Mouse (Mus musculus) embryonic facial prominence, embryonic 13.5 days (tissue): Measurements from ENCODE around the gene Gm21985. TPM values are rescaled to one million over a fixed set of nuclear protein-coding genes. Genes with fewer than 3 reads are reported as not detected.

Source experiments
- ATAC-seq: fragments of 200-750 bp; cut with Nextera tagmentation; 2 replicates; pipeline ENCODE4 v1.8.0; 2017; ENCODE audit warnings: low read depth; ENCODE audit not compliant: insufficient number of reproducible peaks, insufficient read depth, low FRiP score, low TSS enrichment
- H3K27ac ChIP-seq: fragments of 300-500 bp; sonication (generic); 2 replicates; pipeline ENCODE4 v1.5.1; 2015; ENCODE audit warnings: moderate library complexity, mild to moderate bottlenecking, inconsistent platforms
- H3K27me3 ChIP-seq: fragments of 300-500 bp; sonication (generic); 2 replicates; pipeline ENCODE4 v1.6.1; 2015; ENCODE audit warnings: mild to moderate bottlenecking, inconsistent platforms
- H3K36me3 ChIP-seq: fragments of 300-500 bp; sonication (generic); 2 replicates; pipeline ENCODE4 v1.6.1; 2015; ENCODE audit warnings: mild to moderate bottlenecking, inconsistent platforms
- H3K4me1 ChIP-seq: fragments of 300-500 bp; sonication (generic); 2 replicates; pipeline ENCODE4 v1.6.1; 2015; ENCODE audit warnings: inconsistent platforms
- H3K4me2 ChIP-seq: fragments of 300-500 bp; sonication (generic); 2 replicates; pipeline ENCODE4 v1.6.1; 2015; ENCODE audit warnings: moderate library complexity, mild to moderate bottlenecking, inconsistent platforms
- H3K4me3 ChIP-seq: fragments of 300-500 bp; sonication (generic); 2 replicates; pipeline ENCODE4 v1.5.1; 2015; ENCODE audit warnings: mild to moderate bottlenecking, inconsistent platforms
- H3K9ac ChIP-seq: fragments of 300-500 bp; sonication (generic); 2 replicates; pipeline ENCODE4 v1.6.1; 2015; ENCODE audit warnings: mild to moderate bottlenecking, inconsistent platforms
- H3K9me3 ChIP-seq: fragments of 300-500 bp; sonication (generic); 2 replicates; pipeline ENCODE4 v1.6.1; 2016; ENCODE audit warnings: inconsistent platforms
- WGBS: fragments of 180-500 bp; shearing (Covaris S2); methylation state at CpG from one replicate; pipeline ENCODE4 v1.1.7; 2015; ENCODE audit warnings: mixed read lengths; 5-methylcytosine and 5-hydroxymethylcytosine counted together
- polyA plus RNA-seq: library from polyadenylated mRNA; unstranded; fragments of >200 nt; fragmentation: Nextera tagmentation; extraction: Ambion mirVana; gene quantifications from 2 replicates; pipeline ENCODE4 v1.2.1, GENCODE M21; 2015

Gene Gm21985
- polyA plus RNA-seq, 1 experiment from 2014 or later = not detected

- H3K27ac ChIP-seq = no peak overlapping the region
- no peaks in the 10 kb centered on the region for H3K27me3 ChIP-seq
- 69% methylated on average over 5 of the region's 5 CpGs for WGBS
- H3K36me3 ChIP-seq = peaks cover 12% of the 10 kb centered on the region
- no peaks in the 10 kb centered on the region for H3K9me3 ChIP-seq
- no peak overlapping the region for H3K4me3 ChIP-seq
- no peak overlapping the region for H3K4me2 ChIP-seq
- H3K4me1 ChIP-seq = peaks cover 12% of the 10 kb centered on the region; the same call in 1 of the 2 replicates
- no peak for ATAC-seq
- no peak overlapping the region for H3K9ac ChIP-seq
Observed at GRCm38 (mm10) chr2:112245307-112245706, 20.8 kb upstream of the Gm21985 start.

DNA sequence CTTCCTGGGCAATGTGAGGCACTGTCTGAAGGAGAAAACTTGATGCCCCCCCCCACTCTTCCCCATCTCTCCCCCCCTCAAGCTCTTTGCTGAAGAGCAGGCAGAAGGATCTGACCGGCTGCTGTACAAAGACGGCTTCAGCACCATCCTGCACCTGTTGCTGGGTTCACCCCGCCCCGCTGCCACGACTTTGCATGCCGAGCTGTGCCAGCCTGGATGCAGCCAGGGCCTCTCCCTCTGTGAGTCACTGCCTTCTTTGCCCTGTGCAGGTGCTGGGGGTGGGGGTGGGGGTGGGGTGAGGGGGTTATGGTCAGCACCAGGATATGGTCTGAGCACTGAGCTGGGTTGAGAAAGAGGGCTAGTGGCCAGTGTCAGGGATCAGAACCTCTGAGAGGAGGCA lies 19.9 kb upstream of the Gm21985 start:
- H3K9ac ChIP-seq = no peak overlapping the region
- no peak overlapping the region for H3K27ac ChIP-seq
- 90% methylated on average over 6 of the region's 6 CpGs for WGBS
- H3K4me1 ChIP-seq = 0 out of 2 replicates have a peak, but pooled peaks cover 3% of the 10 kb centered on the region
- H3K4me3 ChIP-seq = no peak overlapping the region
- no peak for ATAC-seq
- peaks cover 12% of the 10 kb centered on the region for H3K36me3 ChIP-seq
- H3K27me3 ChIP-seq = no peaks in the 10 kb centered on the region
- no peaks in the 10 kb centered on the region for H3K9me3 ChIP-seq
- H3K4me2 ChIP-seq = no peak overlapping the region

DNA sequence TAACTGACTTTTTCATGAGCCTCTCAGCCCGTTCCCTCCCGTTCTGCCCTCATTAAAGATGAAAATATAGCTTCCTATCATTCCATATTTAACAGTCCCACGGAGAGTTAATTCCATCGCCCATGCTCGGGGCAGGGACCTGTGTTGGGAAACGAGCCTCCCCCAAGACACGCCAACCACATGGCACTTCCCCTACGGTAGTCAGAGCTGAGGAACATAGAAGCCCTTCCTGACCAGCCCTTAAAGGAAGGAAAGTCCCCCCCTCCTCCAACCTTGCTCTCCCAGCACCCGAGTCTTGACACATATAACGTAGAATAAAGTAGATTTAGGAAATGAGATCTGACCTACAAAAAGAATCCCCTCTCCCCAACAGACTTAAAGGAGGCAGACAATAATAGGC lies 18.8 kb upstream of the Gm21985 start:
- Histone ChIP-seq H3K9ac (no peak overlapping the region), H3K9me3 (no peaks in the 10 kb centered on the region), H3K36me3 (peaks cover 12% of the 10 kb centered on the region), H3K4me1 (0 out of 2 replicates have a peak, but pooled peaks cover 1% of the 10 kb centered on the region), H3K4me2 (no peak overlapping the region), H3K4me3 (no peak overlapping the region), H3K27me3 (no peaks in the 10 kb centered on the region), H3K27ac (no peak overlapping the region)
- 87% methylated on average over 10 of the region's 10 CpGs for WGBS
- no peak for ATAC-seq

DNA sequence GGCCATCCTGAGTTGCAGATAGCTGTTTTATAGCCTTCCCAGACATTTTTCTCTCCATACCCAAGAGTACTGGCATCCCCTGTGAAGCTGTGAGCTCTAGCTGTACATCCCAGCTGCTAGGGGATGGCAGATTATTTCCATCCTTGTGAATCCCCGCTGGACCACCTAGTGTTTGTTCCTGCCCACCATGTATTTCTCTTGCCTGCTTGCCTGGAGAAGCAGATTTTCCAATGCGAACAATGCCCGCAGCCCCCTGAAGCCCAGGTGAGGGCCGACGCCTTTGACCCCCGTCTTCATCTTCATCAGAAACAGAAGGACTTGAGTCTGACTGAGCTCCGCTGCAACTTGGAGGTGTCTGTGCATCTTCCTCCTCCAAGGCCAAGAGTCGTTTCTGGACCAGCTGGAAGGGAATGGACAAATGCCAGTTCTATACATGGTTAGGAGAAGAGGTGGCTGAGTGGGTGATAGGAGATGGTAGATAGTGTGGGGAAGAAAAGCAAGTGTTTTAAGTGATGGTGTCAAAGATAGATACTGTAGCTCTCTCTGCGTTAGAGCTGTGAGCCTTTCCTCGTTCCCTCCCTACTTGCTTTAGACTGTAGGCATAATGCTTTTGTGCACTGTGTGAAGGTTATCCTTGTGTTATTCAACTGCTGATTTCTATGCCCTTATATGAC lies 16.2 kb upstream of the Gm21985 start:
- WGBS = 90% methylated on average over 10 of the region's 10 CpGs
- H3K9ac ChIP-seq = no peak overlapping the region
- no peak for ATAC-seq

DNA sequence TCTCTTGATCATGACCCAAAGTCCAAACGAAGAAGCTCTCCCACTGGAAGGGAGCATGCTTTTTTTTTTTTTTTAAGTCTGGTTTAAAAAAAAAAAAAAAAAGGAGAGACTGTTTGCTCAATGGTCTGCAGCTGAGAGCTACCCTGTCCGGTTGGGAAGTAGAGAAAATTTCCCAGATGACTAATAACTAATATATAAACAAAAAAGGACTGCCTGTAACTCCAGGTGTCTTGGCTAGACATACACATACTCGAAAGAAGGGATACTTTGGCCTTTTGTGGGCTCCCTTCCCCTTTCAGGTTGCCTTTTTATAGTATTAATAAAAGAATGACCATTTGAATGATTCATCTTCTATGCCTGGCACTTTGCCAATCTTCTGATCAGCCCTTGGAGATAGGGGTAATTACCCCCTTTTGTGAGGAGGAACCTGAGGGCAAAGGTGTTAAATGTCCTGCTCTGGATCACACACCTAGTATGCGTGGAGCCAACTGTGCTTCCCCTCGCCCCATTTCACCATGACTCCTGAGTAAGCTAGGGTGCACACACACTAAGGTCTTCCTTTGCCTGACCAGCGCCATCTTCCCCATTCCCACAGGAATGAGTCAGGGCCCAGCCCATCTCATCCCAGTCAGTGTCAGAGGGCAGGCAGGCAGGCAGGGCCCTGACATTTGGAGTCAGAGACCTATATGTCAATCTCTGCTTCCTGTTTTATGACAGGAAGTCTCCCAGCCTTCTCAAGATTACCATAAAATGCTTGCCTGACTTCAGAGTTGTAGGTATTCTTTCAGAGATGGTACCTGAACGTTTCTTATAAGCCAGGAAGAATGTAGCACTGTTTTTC lies 11.2 kb upstream of the Gm21985 start:
- no peak for ATAC-seq
- no peaks in the 10 kb centered on the region for H3K4me1 ChIP-seq
- H3K36me3 ChIP-seq = no peaks in the 10 kb centered on the region
- H3K4me2 ChIP-seq = no peak overlapping the region
- WGBS = 73% methylated on average over 7 of the region's 7 CpGs
- no peaks in the 10 kb centered on the region for H3K27me3 ChIP-seq
- H3K9ac ChIP-seq = no peak overlapping the region
- H3K9me3 ChIP-seq = no peaks in the 10 kb centered on the region
- no peak overlapping the region for H3K27ac ChIP-seq
- no peak overlapping the region for H3K4me3 ChIP-seq

More for the DNA sequence above, 16.2 kb upstream of the Gm21985 start:
- Histone ChIP-seq H3K4me3 (no peak overlapping the region), H3K27ac (no peak overlapping the region), H3K4me2 (no peak overlapping the region), H3K27me3 (no peaks in the 10 kb centered on the region), H3K36me3 (peaks cover 6% of the 10 kb centered on the region; the same call in 1 of the 2 replicates), H3K4me1 (no peaks in the 10 kb centered on the region), H3K9me3 (no peaks in the 10 kb centered on the region)

DNA sequence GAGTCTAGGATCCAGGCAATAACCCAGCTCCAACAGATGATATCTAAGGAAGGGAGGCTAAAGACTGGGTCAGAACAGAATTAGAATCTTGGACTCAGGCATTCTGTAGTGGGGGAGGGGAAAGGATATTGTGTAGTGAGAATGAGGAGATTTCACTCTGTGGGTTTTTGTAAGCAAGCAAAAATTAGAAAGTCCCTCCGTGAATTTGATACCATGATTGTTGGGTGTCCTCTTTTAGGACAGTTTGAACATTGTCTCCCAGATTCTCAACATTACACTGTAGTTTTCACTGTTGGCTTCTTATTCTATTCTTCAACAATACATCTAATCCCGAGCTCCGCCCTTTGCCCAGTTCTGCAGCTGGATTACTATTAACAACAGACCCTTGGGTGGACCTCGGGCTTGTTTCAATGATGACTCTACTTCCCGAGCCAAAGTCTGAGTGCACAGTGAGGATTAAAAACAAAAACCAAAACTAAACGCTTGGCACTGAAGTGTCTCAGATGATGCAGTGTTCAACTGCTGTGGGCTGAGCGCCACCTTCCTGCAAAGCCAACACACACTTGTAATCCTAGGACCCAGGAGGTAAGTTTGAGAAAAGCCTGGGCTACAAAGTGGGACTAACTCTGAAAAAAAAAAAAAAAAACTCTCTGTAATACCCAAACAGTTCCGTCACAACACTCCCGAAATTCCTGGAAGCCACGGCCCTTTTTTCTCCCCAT lies 6.7 kb upstream of the Gm21985 start, which contains the start of gene Nutm1:
Nutm1 (minus strand) TSS at position 51 of the 722 bp plus-strand sequence.
- no peaks in the 10 kb centered on the region for H3K36me3 ChIP-seq
- H3K27ac ChIP-seq = no peak within 1 kb of the TSS
- no peaks in the 10 kb centered on the region for H3K27me3 ChIP-seq
- H3K9me3 ChIP-seq = no peaks in the 10 kb centered on the region
- 69% methylated on average over 10 of the region's 10 CpGs for WGBS
- ATAC-seq = no peak
- no peak within 1 kb of the TSS for H3K4me2 ChIP-seq
- H3K9ac ChIP-seq = no peak within 1 kb of the TSS
- H3K4me3 ChIP-seq = no peak within 1 kb of the TSS
- peaks cover 10% of the 10 kb centered on the region for H3K4me1 ChIP-seq

DNA sequence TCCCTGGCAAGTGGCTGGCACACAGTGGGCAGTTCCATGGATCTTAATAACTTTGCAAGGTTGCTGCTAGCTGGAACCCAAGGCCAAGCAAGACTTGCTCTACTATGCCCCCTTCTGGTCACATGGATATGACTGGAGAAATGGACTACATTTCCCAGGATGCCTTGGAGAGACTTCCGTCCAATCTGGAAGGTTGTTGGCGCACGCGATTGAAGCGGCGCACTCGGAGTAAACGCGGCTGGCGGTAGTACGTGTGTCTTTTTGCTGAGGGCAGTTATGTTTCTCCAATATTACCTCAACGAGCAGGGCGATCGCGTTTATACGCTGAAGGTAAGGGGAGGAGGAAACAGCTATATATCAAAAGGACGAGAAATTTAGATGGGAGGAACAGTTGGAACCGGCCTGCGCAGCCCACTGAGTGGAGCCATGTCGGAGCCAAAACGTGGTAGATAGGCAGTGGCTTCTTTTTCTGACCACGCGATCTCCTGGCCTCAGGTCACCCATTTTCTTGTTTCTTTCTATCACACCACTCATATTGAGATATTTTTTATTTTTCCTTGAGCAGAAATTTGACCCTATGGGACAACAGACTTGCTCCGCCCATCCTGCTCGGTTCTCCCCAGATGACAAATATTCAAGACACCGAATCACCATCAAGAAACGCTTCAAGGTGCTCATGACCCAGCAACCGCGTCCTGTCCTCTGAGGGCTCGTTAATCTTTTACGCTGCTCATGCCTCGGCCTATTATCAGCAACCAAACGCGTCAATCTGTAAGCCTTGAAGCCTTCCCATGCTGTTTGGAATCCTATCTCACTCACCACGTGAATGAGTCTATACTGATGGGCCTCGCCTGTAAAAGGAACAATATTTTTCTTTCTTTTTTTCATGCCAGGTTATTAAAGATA lies 4.1 kb upstream of the Gm21985 start, which contains the start of gene Nop10:
Nop10 (plus strand) TSS at position 179 of the 906 bp plus-strand sequence.
- ATAC-seq = peak; percentile 41; the same call in 1 of the 2 replicates
- Histone ChIP-seq H3K36me3 (no peaks in the 10 kb centered on the region), H3K4me3 (peak within 1 kb of the TSS; percentile 66), H3K4me1 (peaks cover 24% of the 10 kb centered on the region), H3K9me3 (no peaks in the 10 kb centered on the region), H3K27ac (peak within 1 kb of the TSS; percentile 51; the same call in 1 of the 2 replicates), H3K4me2 (peak within 1 kb of the TSS; percentile 77), H3K9ac (peak within 1 kb of the TSS; percentile 75), H3K27me3 (no peaks in the 10 kb centered on the region)
- under 1% methylated on average over 36 of the region's 36 CpGs for WGBS

DNA sequence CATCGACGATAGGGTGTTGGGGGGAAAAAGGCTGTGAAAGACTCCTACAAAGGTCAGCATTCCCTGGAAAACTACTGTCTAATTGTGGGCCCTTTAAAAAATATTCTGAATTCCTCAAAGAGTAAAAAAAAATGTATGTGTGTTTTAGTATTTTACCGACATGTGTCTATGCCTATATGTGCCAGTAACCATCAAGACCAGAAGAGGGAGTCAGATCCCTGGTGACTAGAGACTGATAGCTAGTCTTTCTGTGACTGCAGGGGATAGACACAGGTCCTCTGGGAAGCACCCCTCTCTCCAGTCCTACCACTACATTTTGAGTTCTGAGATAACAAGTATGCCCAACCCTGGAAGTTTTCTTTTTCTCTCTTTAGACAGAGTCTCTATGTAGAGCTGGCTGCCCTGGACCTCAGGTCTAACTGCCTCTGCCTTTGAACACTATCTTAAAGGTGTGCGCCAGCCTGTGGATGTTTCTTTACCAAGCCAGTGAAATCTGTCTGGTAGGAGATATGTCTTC lies 3.3 kb upstream of the Gm21985 start:
- peak overlapping the region; percentile 75 for H3K9ac ChIP-seq
- no peak overlapping the region for H3K27ac ChIP-seq
- H3K4me1 ChIP-seq = peaks cover 29% of the 10 kb centered on the region
- peak overlapping the region; percentile 77 for H3K4me2 ChIP-seq
- WGBS = 32% methylated on average over 4 of the region's 4 CpGs
- ATAC-seq = no peak
- no peaks in the 10 kb centered on the region for H3K36me3 ChIP-seq
- no peaks in the 10 kb centered on the region for H3K9me3 ChIP-seq
- H3K4me3 ChIP-seq = peak overlapping the region; percentile 66
- no peaks in the 10 kb centered on the region for H3K27me3 ChIP-seq

DNA sequence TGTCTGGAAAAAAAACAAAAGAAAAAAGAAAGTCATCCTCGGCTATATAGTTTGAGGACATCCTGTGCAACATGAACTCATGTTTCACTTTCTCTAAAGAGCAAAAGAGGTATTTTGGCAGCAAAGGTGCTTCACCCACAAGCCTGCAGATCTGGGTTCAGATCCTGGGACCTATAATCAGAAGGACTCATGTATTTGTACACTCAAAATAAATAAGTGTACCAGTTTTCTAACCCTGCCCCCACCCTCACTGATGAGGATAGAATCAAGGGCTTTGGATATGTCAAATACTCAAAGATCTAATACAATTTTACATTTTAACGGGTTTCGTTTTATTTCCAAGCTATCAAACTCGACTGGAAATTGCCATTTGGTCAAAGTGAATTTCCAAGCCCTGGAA lies 1.8 kb upstream of the Gm21985 start:
- no peaks in the 10 kb centered on the region for H3K9me3 ChIP-seq
- peaks cover 31% of the 10 kb centered on the region for H3K4me1 ChIP-seq
- no peak overlapping the region for H3K4me3 ChIP-seq
- no peaks in the 10 kb centered on the region for H3K36me3 ChIP-seq
- no peaks in the 10 kb centered on the region for H3K27me3 ChIP-seq
- WGBS = 79% methylated on average over 4 of the region's 4 CpGs
- H3K4me2 ChIP-seq = no peak overlapping the region
- no peak for ATAC-seq
- H3K9ac ChIP-seq = no peak overlapping the region
- no peak overlapping the region for H3K27ac ChIP-seq

GRCm38 (mm10) chr2:112265448-112266241 lies 469 bp upstream of the Gm21985 start, which contains the start of gene Slc12a6:
TSS of gene Slc12a6 (plus strand) at chr2:112265825.
- H3K27me3 ChIP-seq = no peaks in the 10 kb centered on the region
- no peaks in the 10 kb centered on the region for H3K36me3 ChIP-seq
- WGBS = under 1% methylated on average over 83 of the region's 85 CpGs
- peak within 1 kb of the TSS; percentile 83 for H3K4me3 ChIP-seq
- H3K9ac ChIP-seq = peak within 1 kb of the TSS; percentile 83
- peak within 1 kb of the TSS; percentile 92 for H3K4me2 ChIP-seq
- peaks cover 34% of the 10 kb centered on the region for H3K4me1 ChIP-seq
- no peaks in the 10 kb centered on the region for H3K9me3 ChIP-seq
- H3K27ac ChIP-seq = peak within 1 kb of the TSS; percentile 81
- peak; percentile 92 for ATAC-seq
